Mouse (Mus musculus): ENCODE measurements around the gene Bmp2k. TPM values are rescaled to one million over a fixed set of nuclear protein-coding genes. Genes with fewer than 3 reads are reported as not detected.

Bmp2k gene
- polyA plus RNA-seq, 1 experiment from 2014 or later: 31.3 TPM

GRCm38 (mm10) chr5:97055511-97056068 lies 58.1 kb downstream of the Bmp2k start:
- no peak overlapping the region for H3K4me2 ChIP-seq
- WGBS (ENCODE audit: insufficient replicate concordance): 8% methylated on average over 1 of the region's 1 CpGs
- peaks cover 93% of the 10 kb centered on the region for H3K36me3 ChIP-seq (replicated peaks)
- no peak overlapping the region for H3K27ac ChIP-seq (replicated peaks)
- ATAC-seq (ENCODE audit: insufficient read depth): no peak
- H3K4me1 ChIP-seq (replicated peaks): 0 out of 2 replicates have a peak, but pooled peaks cover 4% of the 10 kb centered on the region
- H3K27me3 ChIP-seq: no peaks in the 10 kb centered on the region
- no peak overlapping the region for H3K4me3 ChIP-seq (replicated peaks)
- no peaks in the 10 kb centered on the region for H3K9me3 ChIP-seq (replicated peaks)
- H3K9ac ChIP-seq: no peak overlapping the region

- H3K4me3 ChIP-seq (replicated peaks): no peak overlapping the region
- ATAC-seq (ENCODE audit: insufficient read depth): no peak
- no peak overlapping the region for H3K4me2 ChIP-seq
- H3K4me1 ChIP-seq (replicated peaks): 0 out of 2 replicates have a peak, but pooled peaks cover 4% of the 10 kb centered on the region
- 87% methylated on average over 3 of the region's 3 CpGs for WGBS (ENCODE audit: insufficient replicate concordance)
- H3K27me3 ChIP-seq: no peaks in the 10 kb centered on the region
- no peaks in the 10 kb centered on the region for H3K9me3 ChIP-seq (replicated peaks)
- no peak overlapping the region for H3K9ac ChIP-seq
- peaks cover 93% of the 10 kb centered on the region for H3K36me3 ChIP-seq (replicated peaks)
- no peak overlapping the region for H3K27ac ChIP-seq (replicated peaks)
Observed at GRCm38 (mm10) chr5:97056359-97056758, 58.9 kb downstream of the Bmp2k start.

DNA sequence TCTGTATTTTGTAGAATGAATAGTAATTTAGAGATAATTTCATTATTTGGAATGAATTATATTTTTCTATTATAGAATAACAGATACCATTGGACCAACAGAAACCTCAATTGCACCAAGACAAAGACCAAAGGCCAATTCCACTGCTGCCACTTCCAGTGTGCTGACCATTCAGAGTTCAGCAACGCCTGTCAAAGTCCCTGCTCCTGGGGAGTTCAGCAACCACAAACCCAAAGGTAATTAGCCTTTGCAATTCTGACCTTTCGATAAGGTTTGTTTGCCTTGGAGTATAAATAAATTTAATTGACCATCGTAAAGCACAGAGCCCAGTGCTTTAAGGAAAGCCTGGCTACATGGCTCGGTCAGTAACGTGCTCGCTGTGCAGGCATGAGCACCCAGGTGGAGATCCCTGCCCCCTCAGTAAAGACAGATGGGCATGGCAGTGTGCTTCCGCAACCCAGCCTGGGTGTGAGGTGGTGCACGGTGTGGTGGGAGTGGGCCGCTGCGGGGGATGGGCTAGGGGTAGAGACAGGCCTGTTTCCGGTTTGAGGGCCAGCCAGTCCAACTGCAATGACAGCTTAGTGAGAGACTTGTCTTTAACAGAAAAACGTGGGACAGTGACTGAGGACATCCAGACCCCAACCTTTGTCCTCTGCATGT lies 59.4 kb downstream of the Bmp2k start:
- Histone ChIP-seq H3K36me3 (replicated peaks) (peaks cover 93% of the 10 kb centered on the region), H3K4me2 (no peak overlapping the region), H3K27me3 (no peaks in the 10 kb centered on the region), H3K27ac (replicated peaks) (no peak overlapping the region), H3K9ac (no peak overlapping the region), H3K4me1 (replicated peaks) (peaks cover 4% of the 10 kb centered on the region; the same call in 1 of the 2 replicates), H3K9me3 (replicated peaks) (no peaks in the 10 kb centered on the region), H3K4me3 (replicated peaks) (no peak overlapping the region)
- ATAC-seq (ENCODE audit: insufficient read depth): no peak
- 90% methylated on average over 12 of the region's 12 CpGs for WGBS (ENCODE audit: insufficient replicate concordance)

DNA sequence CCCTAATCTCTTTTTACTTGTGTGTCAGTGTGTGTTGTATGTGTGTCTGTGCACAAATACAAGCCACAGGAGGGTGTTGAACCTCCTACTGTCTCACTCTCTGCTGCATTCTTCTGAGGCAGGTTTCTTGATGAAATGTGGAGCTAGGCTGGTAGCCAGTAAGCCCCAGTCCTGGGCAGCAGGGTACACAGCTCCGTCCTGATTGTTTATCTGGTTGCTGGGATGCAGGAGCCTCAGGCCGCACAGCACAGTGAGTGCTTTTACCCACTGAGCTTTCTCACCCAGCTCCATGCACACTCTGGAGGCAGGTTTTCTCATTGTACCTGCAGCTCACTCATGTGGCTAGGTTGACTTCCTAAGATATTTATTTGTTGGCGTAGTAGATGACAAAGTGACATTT lies 63.4 kb downstream of the Bmp2k start:
- H3K9ac ChIP-seq: no peak overlapping the region
- H3K4me1 ChIP-seq (replicated peaks): no peaks in the 10 kb centered on the region; the same call in 1 of the 2 replicates
- no peaks in the 10 kb centered on the region for H3K27me3 ChIP-seq
- H3K4me3 ChIP-seq (replicated peaks): no peak overlapping the region
- no peak overlapping the region for H3K27ac ChIP-seq (replicated peaks)
- H3K9me3 ChIP-seq (replicated peaks): no peaks in the 10 kb centered on the region
- no peak overlapping the region for H3K4me2 ChIP-seq
- 88% methylated on average over 3 of the region's 3 CpGs for WGBS (ENCODE audit: insufficient replicate concordance)
- ATAC-seq (ENCODE audit: insufficient read depth): no peak
- peaks cover 94% of the 10 kb centered on the region for H3K36me3 ChIP-seq (replicated peaks)

GRCm38 (mm10) chr5:97062041-97062440 lies 64.6 kb downstream of the Bmp2k start:
- ATAC-seq (ENCODE audit: insufficient read depth): no peak

DNA sequence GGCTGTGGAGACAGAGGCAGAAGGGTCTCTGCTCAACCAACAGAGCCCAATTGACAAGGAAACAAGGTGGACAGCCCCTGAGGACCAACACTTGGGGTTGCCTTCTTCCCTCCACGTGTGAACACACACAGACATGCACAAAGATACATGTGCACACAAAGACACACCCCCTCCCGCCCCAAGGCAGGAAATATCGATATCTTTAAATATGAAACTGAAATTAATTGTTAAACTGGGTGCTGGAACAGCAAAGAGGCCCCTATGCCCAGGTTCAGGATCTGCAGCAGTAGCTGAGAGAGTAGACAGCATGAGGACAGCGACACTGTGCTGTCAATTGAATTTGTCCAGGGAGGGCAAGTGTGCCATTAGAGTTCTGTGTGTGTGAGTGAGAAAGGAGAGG lies 68.3 kb downstream of the Bmp2k start:
- Histone ChIP-seq H3K36me3 (replicated peaks) (peaks cover 93% of the 10 kb centered on the region), H3K9ac (no peak overlapping the region), H3K9me3 (replicated peaks) (no peaks in the 10 kb centered on the region), H3K4me2 (no peak overlapping the region), H3K4me1 (replicated peaks) (no peaks in the 10 kb centered on the region; the same call in 1 of the 2 replicates), H3K27ac (replicated peaks) (no peak overlapping the region), H3K27me3 (no peaks in the 10 kb centered on the region), H3K4me3 (replicated peaks) (no peak overlapping the region)
- no peak for ATAC-seq (ENCODE audit: insufficient read depth)
- 85% methylated on average over 4 of the region's 4 CpGs for WGBS (ENCODE audit: insufficient replicate concordance)

More at GRCm38 (mm10) chr5:97062041-97062440, 64.6 kb downstream of the Bmp2k start:
- Histone ChIP-seq H3K27me3 (no peaks in the 10 kb centered on the region), H3K9ac (no peak overlapping the region), H3K4me1 (replicated peaks) (no peaks in the 10 kb centered on the region; the same call in 1 of the 2 replicates), H3K4me3 (replicated peaks) (no peak overlapping the region), H3K9me3 (replicated peaks) (no peaks in the 10 kb centered on the region), H3K4me2 (no peak overlapping the region), H3K27ac (replicated peaks) (no peak overlapping the region), H3K36me3 (replicated peaks) (peaks cover 94% of the 10 kb centered on the region)
- 80% methylated on average over 1 of the region's 1 CpGs for WGBS (ENCODE audit: insufficient replicate concordance)

DNA sequence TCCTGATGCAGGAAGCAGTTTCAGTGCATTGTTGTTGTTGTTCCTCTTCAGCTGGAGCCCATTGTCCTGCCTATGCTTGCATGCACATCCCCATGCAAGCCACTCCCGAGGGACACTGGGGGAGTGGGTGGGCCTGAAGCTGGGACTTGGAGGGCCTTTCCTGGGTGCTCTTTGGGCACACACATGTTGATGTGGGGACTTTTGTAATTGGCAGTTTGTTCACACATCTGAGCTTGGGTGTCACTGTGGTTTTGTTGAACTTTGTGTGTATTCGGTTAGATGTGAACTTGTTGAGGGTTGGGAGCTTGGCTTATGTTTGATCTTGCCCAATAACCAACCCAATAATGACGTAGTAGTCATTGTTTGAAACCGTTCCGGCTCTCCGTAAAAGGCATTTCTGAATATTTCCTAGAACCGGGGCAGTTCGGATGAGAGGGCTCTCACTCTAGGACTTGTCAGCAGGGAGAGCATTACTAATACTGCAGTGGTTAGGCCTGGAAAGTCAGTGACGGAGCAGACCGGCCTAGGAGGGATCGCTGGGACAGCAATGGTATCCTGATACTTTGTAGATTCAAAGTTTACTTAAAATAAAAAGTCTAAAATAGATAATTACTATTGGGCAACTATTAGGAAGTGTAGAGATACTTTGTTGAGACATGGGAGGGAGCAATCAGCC lies 78.1 kb downstream of the Bmp2k start:
- 92% methylated on average over 11 of the region's 11 CpGs for WGBS (ENCODE audit: insufficient replicate concordance)
- H3K9ac ChIP-seq: no peak overlapping the region
- no peak overlapping the region for H3K27ac ChIP-seq (replicated peaks)
- no peaks in the 10 kb centered on the region for H3K27me3 ChIP-seq
- no peaks in the 10 kb centered on the region for H3K9me3 ChIP-seq (replicated peaks)
- ATAC-seq (ENCODE audit: insufficient read depth): no peak
- H3K4me2 ChIP-seq: no peak overlapping the region
- no peaks in the 10 kb centered on the region for H3K4me1 ChIP-seq (replicated peaks)
- peaks cover 89% of the 10 kb centered on the region for H3K36me3 ChIP-seq (replicated peaks)
- no peak overlapping the region for H3K4me3 ChIP-seq (replicated peaks)

DNA sequence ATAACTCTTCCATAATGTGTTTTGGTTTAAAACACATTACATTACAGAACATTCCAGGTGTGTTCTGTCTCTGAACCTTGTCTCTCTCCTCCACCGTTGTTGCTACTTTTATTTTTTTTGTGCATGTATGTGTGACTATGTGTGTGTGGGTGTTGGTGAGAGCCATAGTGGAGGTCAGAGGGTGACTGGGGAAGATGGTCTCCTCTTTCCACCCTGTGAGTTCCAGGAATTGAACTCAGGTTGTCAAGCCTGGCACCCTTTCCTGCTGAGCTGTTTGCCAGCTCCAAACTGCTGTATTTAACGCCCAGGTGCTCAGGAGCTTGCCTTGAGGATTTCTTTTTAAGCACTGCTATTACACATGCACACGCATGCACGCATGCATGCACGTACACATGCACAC lies 78.7 kb downstream of the Bmp2k start:
- 96% methylated on average over 5 of the region's 5 CpGs for WGBS (ENCODE audit: insufficient replicate concordance)
- H3K9ac ChIP-seq: no peak overlapping the region
- H3K4me3 ChIP-seq (replicated peaks): no peak overlapping the region
- H3K4me1 ChIP-seq (replicated peaks): no peaks in the 10 kb centered on the region
- H3K27ac ChIP-seq (replicated peaks): no peak overlapping the region
- no peak for ATAC-seq (ENCODE audit: insufficient read depth)
- H3K4me2 ChIP-seq: no peak overlapping the region
- no peaks in the 10 kb centered on the region for H3K27me3 ChIP-seq
- peaks cover 88% of the 10 kb centered on the region for H3K36me3 ChIP-seq (replicated peaks)
- H3K9me3 ChIP-seq (replicated peaks): no peaks in the 10 kb centered on the region

DNA sequence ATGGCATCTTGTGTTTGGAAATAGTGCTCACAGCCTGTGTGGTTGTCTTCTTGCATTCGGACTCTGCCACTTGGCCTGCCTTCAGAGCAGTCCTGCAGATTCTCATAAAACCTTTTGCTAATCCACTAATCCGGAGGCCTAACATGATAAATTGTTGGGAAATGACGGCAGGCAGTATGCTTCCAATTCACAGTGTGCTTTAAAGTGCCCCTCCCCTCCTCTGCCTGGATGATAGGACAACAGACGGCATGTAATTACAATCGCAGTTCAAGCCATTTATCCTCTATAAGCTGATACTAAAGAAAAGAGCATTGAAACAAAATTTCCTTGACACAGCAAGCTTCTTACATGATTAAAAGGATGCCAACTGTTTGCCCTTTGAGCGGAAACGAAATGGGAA lies 80.2 kb downstream of the Bmp2k start:
- Histone ChIP-seq H3K9ac (no peak overlapping the region), H3K4me3 (replicated peaks) (no peak overlapping the region), H3K36me3 (replicated peaks) (peaks cover 93% of the 10 kb centered on the region), H3K9me3 (replicated peaks) (no peaks in the 10 kb centered on the region), H3K27me3 (no peaks in the 10 kb centered on the region), H3K4me1 (replicated peaks) (no peaks in the 10 kb centered on the region), H3K27ac (replicated peaks) (no peak overlapping the region), H3K4me2 (no peak overlapping the region)
- ATAC-seq (ENCODE audit: insufficient read depth): no peak
- WGBS (ENCODE audit: insufficient replicate concordance): 85% methylated on average over 7 of the region's 7 CpGs

GRCm38 (mm10) chr5:97078641-97079040 lies 81.2 kb downstream of the Bmp2k start:
- no peak for ATAC-seq (ENCODE audit: insufficient read depth)
- Histone ChIP-seq H3K9ac (no peak overlapping the region), H3K36me3 (replicated peaks) (peaks cover 94% of the 10 kb centered on the region), H3K4me2 (no peak overlapping the region), H3K4me1 (replicated peaks) (no peaks in the 10 kb centered on the region), H3K27ac (replicated peaks) (no peak overlapping the region), H3K27me3 (no peaks in the 10 kb centered on the region), H3K4me3 (replicated peaks) (no peak overlapping the region), H3K9me3 (replicated peaks) (no peaks in the 10 kb centered on the region)
- 79% methylated on average over 5 of the region's 5 CpGs for WGBS (ENCODE audit: insufficient replicate concordance)

DNA sequence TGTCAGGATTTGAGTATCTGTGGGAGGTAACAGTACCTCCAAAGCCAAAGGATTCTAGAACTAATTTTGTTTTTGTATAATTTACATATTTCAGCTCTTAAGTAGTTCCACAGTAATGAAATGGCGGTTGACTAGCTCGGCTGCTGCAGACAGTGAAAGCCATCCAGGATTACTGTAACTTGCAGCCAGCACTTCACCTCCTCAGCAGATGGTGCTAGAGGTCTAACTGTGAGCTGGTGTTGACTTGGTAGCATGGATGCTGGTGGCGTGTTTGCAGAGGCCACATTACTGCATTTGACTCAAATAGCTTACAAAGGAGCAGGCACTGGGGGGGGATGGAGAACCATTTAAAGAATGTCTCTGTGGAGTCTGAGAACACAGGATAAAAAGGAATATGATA lies 84.0 kb downstream of the Bmp2k start:
- Histone ChIP-seq H3K36me3 (replicated peaks) (peaks cover 95% of the 10 kb centered on the region), H3K9ac (no peak overlapping the region), H3K4me1 (replicated peaks) (no peaks in the 10 kb centered on the region), H3K27me3 (no peaks in the 10 kb centered on the region), H3K9me3 (replicated peaks) (no peaks in the 10 kb centered on the region), H3K4me3 (replicated peaks) (no peak overlapping the region), H3K4me2 (no peak overlapping the region), H3K27ac (replicated peaks) (no peak overlapping the region)
- ATAC-seq (ENCODE audit: insufficient read depth): no peak
- WGBS (ENCODE audit: insufficient replicate concordance): 80% methylated on average over 3 of the region's 3 CpGs
